Mouse (Mus musculus) liver, postnatal 0 days (tissue): Measurements from ENCODE around the gene Smyd2. TPM values are rescaled to one million over a fixed set of nuclear protein-coding genes. Genes with fewer than 3 reads are reported as not detected.

Experiments
- ATAC-seq: fragments of 200-750 bp; cut with Nextera tagmentation; 2 replicates; pipeline ENCODE4 v1.8.0; 2017; ENCODE audit warnings: mild to moderate bottlenecking, moderate library complexity
- DNase-seq: peaks from one replicate; pipeline ENCODE4 v3.0.0-alpha.2; 2016
- H3K27ac ChIP-seq: fragments of 300-500 bp; sonication (generic); 2 replicates; pipeline ENCODE4 v1.5.1; 2014; ENCODE audit warnings: antibody characterized with exemption, moderate library complexity, mild to moderate bottlenecking, low read depth
- H3K27me3 ChIP-seq: fragments of 300-500 bp; sonication (generic); 2 replicates; pipeline ENCODE4 v1.6.1; 2014; ENCODE audit warnings: low read length, control low read depth, mixed read lengths; ENCODE audit not compliant: insufficient read depth
- H3K36me3 ChIP-seq: fragments of 300-500 bp; sonication (generic); replicated peaks from 2 replicates; pipeline ENCODE4 v1.6.1; 2014; ENCODE audit warnings: mild to moderate bottlenecking, control low read depth, low read length, moderate library complexity, mixed read lengths; ENCODE audit not compliant: insufficient read depth
- H3K4me1 ChIP-seq: fragments of 300-500 bp; sonication (generic); 2 replicates; pipeline ENCODE4 v1.6.1; 2014; ENCODE audit warnings: antibody characterized with exemption, mild to moderate bottlenecking, control low read depth; ENCODE audit not compliant: insufficient read depth
- H3K4me2 ChIP-seq: fragments of 300-500 bp; sonication (generic); 2 replicates; pipeline ENCODE4 v1.6.1; 2014; ENCODE audit warnings: low read depth, mild to moderate bottlenecking, low read length, moderate library complexity, mixed read lengths
- H3K4me3 ChIP-seq: fragments of 300-500 bp; sonication (generic); 2 replicates; pipeline ENCODE4 v1.5.1; 2014; ENCODE audit warnings: low read depth, low read length
- H3K9ac ChIP-seq: fragments of 300-500 bp; sonication (generic); replicated peaks from 2 replicates; pipeline ENCODE4 v1.6.1; 2014; ENCODE audit warnings: mild to moderate bottlenecking, moderate library complexity
- H3K9me3 ChIP-seq: fragments of 300-500 bp; sonication (generic); 2 replicates; pipeline ENCODE4 v1.6.1; 2016; ENCODE audit warnings: mild to moderate bottlenecking, control low read depth, low read length, mixed read lengths
- CTCF ChIP-seq: sonication (generic); IDR thresholded peaks from 2 replicates; pipeline ENCODE4 v1.5.1; 2016; ENCODE audit warnings: antibody characterized with exemption, low read depth
- EP300 ChIP-seq: IDR thresholded peaks from 2 replicates; pipeline ENCODE4 v1.6.1; 2016; ENCODE audit warnings: antibody characterized with exemption, low read depth, mild to moderate bottlenecking
- WGBS: fragments of 180-500 bp; shearing (Covaris S2); extraction: QIAGEN DNeasy Blood & Tissue Kit; methylation state at CpG from one replicate; pipeline ENCODE4 v1.1.7; 2014; ENCODE audit not compliant: insufficient replicate concordance; 5-methylcytosine and 5-hydroxymethylcytosine counted together
- polyA plus RNA-seq: library from polyadenylated mRNA; unstranded; fragments of >200 nt; fragmentation: Nextera tagmentation; extraction: Ambion mirVana; gene quantifications from 2 replicates; pipeline ENCODE4 v1.2.1, GENCODE M21; 2015

The Smyd2 gene
- polyA plus RNA-seq, 1 experiment from 2014 or later = 23.3 TPM

GRCm38 (mm10) chr1:189894191-189894590 lies 28.0 kb downstream of the Smyd2 start:
- 86% methylated on average over 9 of the region's 9 CpGs for WGBS
- peaks cover 9% of the 10 kb centered on the region for H3K36me3 ChIP-seq

GRCm38 (mm10) chr1:189888749-189889148 lies 33.4 kb downstream of the Smyd2 start:
- Histone ChIP-seq H3K27me3 (no peaks in the 10 kb centered on the region), H3K36me3 (0 out of 2 replicates have a peak, but pooled peaks cover 2% of the 10 kb centered on the region), H3K27ac (no peak overlapping the region), H3K9me3 (no peaks in the 10 kb centered on the region), H3K9ac (no peak overlapping the region), H3K4me1 (no peaks in the 10 kb centered on the region), H3K4me2 (no peak overlapping the region), H3K4me3 (no peak overlapping the region)
- no peak for TF ChIP-seq CTCF
- WGBS = 79% methylated on average over 10 of the region's 10 CpGs
- no peak for DNase-seq
- ATAC-seq = no peak

More at GRCm38 (mm10) chr1:189894191-189894590, 28.0 kb downstream of the Smyd2 start:
- TF ChIP-seq CTCF (no peak), EP300 (no peak)
- no peak for DNase-seq
- Histone ChIP-seq H3K4me2 (no peak overlapping the region), H3K4me3 (no peak overlapping the region), H3K9ac (no peak overlapping the region), H3K27ac (no peak overlapping the region), H3K4me1 (no peaks in the 10 kb centered on the region), H3K27me3 (no peaks in the 10 kb centered on the region), H3K9me3 (no peaks in the 10 kb centered on the region)
- no peak for ATAC-seq

- Histone ChIP-seq H3K36me3 (0 out of 2 replicates have a peak, but pooled peaks cover 2% of the 10 kb centered on the region), H3K4me2 (no peak overlapping the region), H3K4me1 (no peaks in the 10 kb centered on the region), H3K27ac (no peak overlapping the region), H3K27me3 (no peaks in the 10 kb centered on the region), H3K9me3 (no peaks in the 10 kb centered on the region), H3K4me3 (no peak overlapping the region), H3K9ac (no peak overlapping the region)
- whole genome bisulfite sequencing = 34% methylated on average over 7 of the region's 7 CpGs
- peak; percentile 73 for DNase-seq
- no peak for TF ChIP-seq EP300
- peak; percentile 94 for TF ChIP-seq CTCF
- ATAC-seq = peak; percentile 71
Observed at GRCm38 (mm10) chr1:189887518-189887917, 34.6 kb downstream of the Smyd2 start.

GRCm38 (mm10) chr1:189885975-189886374 lies 36.2 kb downstream of the Smyd2 start:
- Histone ChIP-seq H3K9me3 (no peaks in the 10 kb centered on the region), H3K4me2 (no peak overlapping the region), H3K27me3 (no peaks in the 10 kb centered on the region), H3K36me3 (peaks cover 2% of the 10 kb centered on the region; the same call in 1 of the 2 replicates), H3K4me1 (no peaks in the 10 kb centered on the region), H3K9ac (no peak overlapping the region), H3K27ac (no peak overlapping the region), H3K4me3 (no peak overlapping the region)
- 53% methylated on average over 6 of the region's 6 CpGs for WGBS
- DNase-seq (no peak), ATAC-seq (peak; percentile 67)
- TF ChIP-seq CTCF = no peak
- no peak for TF ChIP-seq EP300

GRCm38 (mm10) chr1:189884951-189885350 lies 37.2 kb downstream of the Smyd2 start:
- TF ChIP-seq EP300 = no peak
- TF ChIP-seq CTCF = no peak
- Histone ChIP-seq H3K4me3 (no peak overlapping the region), H3K27ac (no peak overlapping the region), H3K9ac (no peak overlapping the region), H3K4me2 (no peak overlapping the region), H3K27me3 (no peaks in the 10 kb centered on the region), H3K9me3 (no peaks in the 10 kb centered on the region), H3K36me3 (peaks cover 2% of the 10 kb centered on the region; the same call in 1 of the 2 replicates), H3K4me1 (no peaks in the 10 kb centered on the region)
- ATAC-seq (no peak), DNase-seq (no peak)
- 79% methylated on average over 13 of the region's 13 CpGs for WGBS

- DNase-seq (peak; percentile 65), ATAC-seq (0 out of 2 replicates have a peak, but pooled peaks have one; percentile 22)
- Histone ChIP-seq H3K27me3 (no peaks in the 10 kb centered on the region), H3K27ac (no peak overlapping the region), H3K4me2 (no peak overlapping the region), H3K4me1 (no peaks in the 10 kb centered on the region), H3K9me3 (no peaks in the 10 kb centered on the region), H3K36me3 (peaks cover 2% of the 10 kb centered on the region; the same call in 1 of the 2 replicates), H3K4me3 (no peak overlapping the region), H3K9ac (no peak overlapping the region)
- TF ChIP-seq CTCF = peak; percentile 62
- TF ChIP-seq EP300 = no peak
- 61% methylated on average over 17 of the region's 18 CpGs for WGBS
Observed at GRCm38 (mm10) chr1:189883531-189884170, 38.5 kb downstream of the Smyd2 start.
